Mouse (Mus musculus) cerebellum, adult 9-11 months (tissue): ENCODE data around the gene Lrrfip1.

Source experiments
- DNase-seq: peaks from one replicate; pipeline ENCODE4 v3.0.0; 2022

Lrrfip1 gene

DNA sequence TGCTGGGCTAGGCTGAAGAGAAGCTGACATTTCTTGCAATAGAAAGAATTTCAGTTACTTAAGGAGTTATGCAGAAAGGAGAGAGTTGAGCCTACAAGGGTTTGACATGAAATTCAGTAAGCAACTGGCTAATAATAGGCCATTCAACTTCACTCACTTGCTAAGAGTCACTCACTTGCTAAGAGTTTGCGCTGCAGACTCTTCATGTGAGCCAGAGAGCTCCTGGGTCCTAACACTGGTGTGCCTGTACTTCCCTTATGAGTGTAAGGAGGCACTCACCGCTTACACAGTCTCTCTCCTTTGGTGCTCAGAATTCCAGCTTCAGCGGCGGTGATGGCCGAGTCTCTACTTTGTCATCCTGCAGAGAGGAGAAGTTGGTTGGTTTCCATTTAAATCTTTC, 88.2 kb downstream of the Lrrfip1 start:
- DNase-seq, result no peak

GRCm38 (mm10) chr1:91088027-91088426, 89.5 kb downstream of the Lrrfip1 start:
- DNase-seq, result no peak

- no peak for DNase-seq
These were observed 90.4 kb downstream of the Lrrfip1 start for GRCm38 (mm10) chr1:91088941-91089340.

DNA sequence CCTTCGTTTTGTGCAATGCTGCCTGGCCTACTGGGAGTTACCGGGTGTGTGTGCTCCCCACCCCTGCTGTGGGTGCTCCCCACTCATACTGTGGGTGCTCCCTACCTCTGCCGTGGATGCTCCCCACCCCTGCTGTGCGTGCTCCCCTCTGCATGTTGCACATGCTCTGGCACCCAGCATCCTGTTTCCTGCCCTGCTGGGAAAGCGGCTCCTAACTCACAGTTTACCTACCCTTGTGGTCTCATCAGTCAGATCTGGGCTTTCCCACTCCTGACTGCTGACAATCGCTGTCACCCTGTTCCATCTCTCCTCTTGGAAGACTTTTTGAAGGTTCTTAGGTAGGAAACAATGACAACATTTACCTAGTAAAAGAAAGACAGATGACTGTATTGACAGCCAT, 91.9 kb downstream of the Lrrfip1 start:
- DNase-seq, result no peak

DNA sequence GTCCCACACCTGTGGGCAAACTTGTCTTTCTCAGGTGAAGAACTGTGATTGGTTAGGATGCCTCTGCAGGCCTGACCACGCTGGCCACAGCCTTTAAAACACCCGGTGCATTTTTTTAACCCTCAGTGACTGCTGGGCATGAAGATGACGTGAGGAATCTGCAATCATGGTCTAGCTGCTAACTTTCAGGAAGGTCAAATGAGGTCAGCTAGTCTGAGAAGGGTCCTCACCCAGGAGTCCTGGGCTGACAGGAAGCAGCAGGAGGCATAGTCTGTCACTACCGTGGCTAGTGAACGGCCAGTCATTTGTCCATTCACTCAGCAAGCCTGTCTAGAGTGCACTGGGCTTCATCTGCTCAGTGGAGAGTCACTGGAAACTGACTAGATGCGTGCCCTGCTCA, 93.9 kb downstream of the Lrrfip1 start:
- no peak for DNase-seq

GRCm38 (mm10) chr1:91093296-91093695, 94.8 kb downstream of the Lrrfip1 start:
- DNase-seq, result no peak

GRCm38 (mm10) chr1:91094001-91094400, 95.5 kb downstream of the Lrrfip1 start:
- DNase-seq, result no peak

DNA sequence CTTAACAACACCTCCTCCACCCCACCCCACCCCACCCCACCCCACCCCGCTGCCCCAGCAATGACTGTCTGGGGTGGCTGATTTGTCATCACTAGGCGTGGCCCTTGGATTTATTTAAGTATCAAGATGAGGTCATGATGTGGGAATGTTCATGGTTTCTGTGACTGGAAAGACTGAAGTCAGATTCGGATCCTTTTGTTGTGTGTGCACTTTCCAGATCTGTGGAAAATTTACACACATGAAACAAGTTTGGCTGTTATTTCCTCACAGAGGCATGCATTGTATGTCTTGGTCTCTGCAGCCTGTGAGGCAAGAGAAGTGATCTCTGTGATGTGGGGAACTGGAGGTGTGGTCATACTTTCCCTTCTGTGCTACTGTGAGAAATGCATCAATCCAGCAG, 96.7 kb downstream of the Lrrfip1 start:
- no peak for DNase-seq

- no peak for DNase-seq
These were observed 97.3 kb downstream of the Lrrfip1 start for GRCm38 (mm10) chr1:91095853-91096252.

- DNase-seq, result no peak
These were observed 98.0 kb downstream of the Lrrfip1 start for GRCm38 (mm10) chr1:91096490-91096889.

DNA sequence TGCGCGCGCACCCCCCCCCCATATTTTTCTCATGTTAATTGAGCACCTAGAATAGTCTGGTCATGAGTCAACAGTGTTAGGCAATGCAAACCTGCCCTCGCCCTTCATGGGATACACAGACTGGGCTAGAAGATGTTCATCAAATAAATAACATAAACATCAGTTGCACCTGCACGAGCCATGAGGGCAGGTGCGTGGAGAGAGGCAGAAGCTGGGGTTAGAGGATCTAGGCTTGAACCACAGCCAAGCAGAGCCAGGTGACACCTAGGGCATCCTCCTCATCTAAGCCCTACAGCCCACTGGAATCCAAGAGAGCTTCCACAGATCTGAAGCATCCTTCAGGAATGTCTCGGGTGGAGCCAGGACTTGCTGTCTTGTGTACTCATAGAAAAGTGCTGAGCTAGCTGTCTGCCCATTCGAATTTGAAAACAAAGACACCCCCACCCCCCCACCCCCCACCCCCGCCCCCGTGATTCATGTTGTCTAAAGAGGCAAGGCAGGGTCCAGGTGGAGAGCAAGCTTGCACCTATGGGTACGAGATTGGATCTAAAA, 98.8 kb downstream of the Lrrfip1 start:
- DNase-seq, result no peak

DNA sequence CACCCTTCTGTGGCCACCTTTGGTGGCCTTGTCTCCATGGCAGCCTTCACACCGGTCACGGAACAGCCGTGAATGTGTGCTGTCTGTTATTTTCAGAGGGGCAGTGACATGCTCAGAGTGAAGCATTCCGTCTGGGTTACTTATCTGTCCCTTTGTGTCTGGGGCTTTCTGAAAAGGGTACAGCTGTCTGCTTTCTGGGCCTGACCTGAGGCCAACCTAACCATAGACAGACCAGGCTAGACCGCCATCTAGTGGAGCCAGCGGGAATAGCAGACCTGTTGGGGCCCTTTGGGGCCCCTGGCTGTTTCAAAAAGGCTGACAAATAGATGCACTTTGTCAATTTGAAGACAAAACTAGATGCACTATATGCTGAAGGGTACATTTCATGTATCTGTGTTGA, 100.3 kb downstream of the Lrrfip1 start:
- DNase-seq, result peak; percentile 12

- no peak for DNase-seq
These were observed 103.3 kb downstream of the Lrrfip1 start for GRCm38 (mm10) chr1:91101709-91102440.

DNA sequence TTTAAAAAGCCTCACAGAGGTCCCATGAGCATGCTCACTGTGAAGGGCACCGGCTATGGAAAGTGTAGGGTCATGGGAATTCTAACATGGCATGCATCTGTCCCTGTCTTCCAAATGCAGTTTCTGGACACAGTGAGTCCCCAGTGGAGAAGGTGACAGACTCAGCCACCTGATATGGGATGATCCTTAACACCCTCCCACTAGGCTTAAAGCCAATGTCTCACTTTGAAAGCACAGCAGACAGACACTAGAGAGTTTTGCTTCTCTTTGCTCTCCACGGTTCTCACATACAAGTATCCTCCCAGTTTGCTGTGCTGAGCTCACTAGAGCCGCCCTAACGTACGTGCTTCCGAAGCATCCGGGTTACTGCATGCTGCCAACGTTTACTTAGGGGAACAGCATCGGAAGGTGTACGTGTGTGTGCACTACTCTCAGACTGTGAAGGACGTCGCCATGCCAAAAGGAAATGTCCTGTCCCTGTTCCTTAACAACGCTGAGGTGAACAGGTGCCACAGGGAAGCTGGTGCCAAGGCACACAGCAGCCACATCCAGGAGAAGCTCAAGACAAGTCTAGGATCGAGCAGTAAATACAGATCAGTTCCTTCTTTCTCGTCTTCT, 104.9 kb downstream of the Lrrfip1 start:
- DNase-seq, result no peak

- DNase-seq, result no peak
These were observed 109.0 kb downstream of the Lrrfip1 start for GRCm38 (mm10) chr1:91107548-91107947.

DNA sequence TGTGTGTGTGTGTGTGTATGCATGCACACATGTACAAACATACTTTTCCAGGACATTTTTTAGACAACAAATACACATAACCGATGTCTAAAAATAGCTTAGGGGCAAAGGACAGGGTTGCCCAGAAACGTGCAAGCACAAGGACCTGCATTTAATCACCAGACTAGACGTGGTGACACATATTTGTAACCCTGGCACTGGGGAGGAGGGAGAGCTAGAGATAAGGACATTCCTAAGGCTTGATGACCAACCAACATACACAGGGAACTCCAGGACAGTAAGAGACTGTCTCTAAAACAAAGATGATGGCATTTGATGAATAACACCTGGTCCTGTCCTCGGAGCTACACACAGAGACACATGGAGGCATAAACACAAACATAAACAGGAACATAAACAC, 110.8 kb downstream of the Lrrfip1 start:
- DNase-seq, result no peak

- no peak for DNase-seq
These were observed 113.6 kb downstream of the Lrrfip1 start for GRCm38 (mm10) chr1:91112171-91112570.

DNA sequence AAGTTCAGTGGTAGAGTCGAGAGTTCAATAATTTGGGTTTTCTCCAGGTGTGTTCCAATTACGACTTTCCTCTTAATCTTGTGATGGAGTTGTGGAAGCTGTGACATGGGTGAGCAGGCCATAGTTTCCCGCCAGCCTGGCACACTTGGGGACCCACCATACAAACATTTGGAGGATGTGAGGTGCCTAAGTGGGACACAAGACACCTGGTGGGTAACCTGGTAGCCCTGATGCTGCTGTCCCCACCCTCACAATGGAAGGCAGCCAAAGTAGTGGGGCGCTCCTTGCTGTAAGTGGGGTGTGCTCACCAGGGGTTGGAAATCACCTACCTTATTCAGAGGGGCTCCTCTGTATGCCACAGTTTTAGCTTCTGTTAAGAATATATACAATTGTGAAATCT, 114.1 kb downstream of the Lrrfip1 start:
- DNase-seq, result no peak

GRCm38 (mm10) chr1:91122121-91122520, 123.6 kb downstream of the Lrrfip1 start:
- no peak for DNase-seq

GRCm38 (mm10) chr1:91123004-91123403, 124.5 kb downstream of the Lrrfip1 start:
- no peak for DNase-seq

DNA sequence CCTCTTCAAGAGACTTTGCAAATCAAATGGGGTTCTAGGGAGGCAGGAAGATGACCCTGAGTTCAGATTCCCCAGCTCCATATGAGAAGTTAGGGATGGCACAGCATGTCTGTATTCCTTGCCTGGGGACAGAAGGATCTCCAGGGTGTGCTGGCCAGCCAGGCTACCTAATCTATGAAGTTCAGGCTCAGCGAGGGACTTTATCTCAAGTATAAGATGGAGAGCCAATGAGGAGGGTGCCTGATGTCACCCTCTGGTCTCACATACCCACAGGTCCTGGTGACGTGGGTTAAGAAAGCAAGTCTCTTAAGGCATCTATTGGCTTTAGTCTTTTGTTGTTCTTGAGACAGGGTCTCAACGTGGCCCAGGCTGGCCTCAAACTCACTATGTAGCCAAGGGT, 124.9 kb downstream of the Lrrfip1 start:
- DNase-seq, result no peak

- no peak for DNase-seq
These were observed 130.3 kb downstream of the Lrrfip1 start for GRCm38 (mm10) chr1:91128849-91129248.

DNA sequence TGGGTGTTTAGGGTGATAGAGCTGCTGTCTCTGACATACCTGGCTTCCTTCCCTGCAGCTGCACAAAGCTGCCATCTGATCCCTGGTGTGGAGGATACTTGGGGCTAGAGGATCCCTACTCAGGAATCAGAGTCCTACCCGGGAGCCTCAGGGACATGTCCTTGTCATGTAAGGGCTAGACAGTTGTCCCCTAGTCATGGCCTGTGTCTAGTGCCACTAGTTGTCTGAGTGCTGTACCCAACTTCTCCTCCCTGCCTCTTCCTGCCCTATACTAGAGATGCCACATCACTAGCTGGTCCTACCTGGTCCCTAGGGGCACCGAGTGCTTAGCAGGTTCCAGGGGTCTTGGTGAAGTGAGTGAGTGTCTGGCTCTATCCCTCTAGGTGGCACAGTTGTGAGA, 138.5 kb downstream of the Lrrfip1 start:
- no peak for DNase-seq

- no peak for DNase-seq
These were observed 146.3 kb downstream of the Lrrfip1 start, which contains the start of gene Rbm44 for GRCm38 (mm10) chr1:91144813-91145212. Gene Rbm44 (plus strand): TSS chr1:91145089.
